Mouse (Mus musculus): ENCODE results near the gene Olfr1426. TPM values are rescaled to one million over a fixed set of nuclear protein-coding genes. Genes with fewer than 3 reads are reported as not detected.

Olfr1426 gene
- total and polyA plus RNA-seq, 3 experiments = not detected

Other genes starting within 250 kb of the Olfr1426 start
- not detected in 2 replicates for gene Olfr1418, start 230.9 kb downstream of the Olfr1426 start, total RNA-seq (2012; rRNA removed)
- not detected in 2 replicates for gene Olfr1418, start 230.9 kb downstream of the Olfr1426 start, total RNA-seq (2014; rRNA removed)
- not detected in 2 replicates for gene Olfr1418, start 230.9 kb downstream of the Olfr1426 start, polyA plus RNA-seq (2012; ENCODE audit: insufficient read length, low read depth)
- gene Olfr1419, start 216.9 kb downstream of the Olfr1426 start, total RNA-seq (2012; rRNA removed) = not detected in 2 replicates
- not detected in 2 replicates for gene Olfr1419, start 216.9 kb downstream of the Olfr1426 start, total RNA-seq (2014; rRNA removed)
- not detected in 2 replicates for gene Olfr1419, start 216.9 kb downstream of the Olfr1426 start, polyA plus RNA-seq (2012; ENCODE audit: insufficient read length, low read depth)
- gene Olfr1420, start 205.4 kb downstream of the Olfr1426 start, total RNA-seq (2012; rRNA removed) = not detected in 2 replicates
- not detected in 2 replicates for gene Olfr1420, start 205.4 kb downstream of the Olfr1426 start, total RNA-seq (2014; rRNA removed)
- gene Olfr1420, start 205.4 kb downstream of the Olfr1426 start, polyA plus RNA-seq (2012; ENCODE audit: insufficient read length, low read depth) = not detected in 2 replicates
- gene Patl1, start 179.6 kb downstream of the Olfr1426 start, total RNA-seq (2012; rRNA removed) = 8.2 and 8.5 TPM in 2 replicates
- gene Patl1, start 179.6 kb downstream of the Olfr1426 start, total RNA-seq (2014; rRNA removed) = 10.0 and 12.0 TPM in 2 replicates
- gene Patl1, start 179.6 kb downstream of the Olfr1426 start, polyA plus RNA-seq (2012; ENCODE audit: insufficient read length, low read depth) = 35.9 and 40.8 TPM in 2 replicates
- 17.7 and 20.6 TPM in 2 replicates for gene Osbp, start 126.1 kb downstream of the Olfr1426 start, total RNA-seq (2012; rRNA removed)
- 21.1 and 21.4 TPM in 2 replicates for gene Osbp, start 126.1 kb downstream of the Olfr1426 start, total RNA-seq (2014; rRNA removed)
- 24.7 and 25.0 TPM in 2 replicates for gene Osbp, start 126.1 kb downstream of the Olfr1426 start, polyA plus RNA-seq (2012; ENCODE audit: insufficient read length, low read depth)
- gene Olfr1423, start 50.7 kb downstream of the Olfr1426 start, total RNA-seq (2012; rRNA removed) = under 0.01 TPM in 1 of 2 replicates, not detected in the other
- gene Olfr1423, start 50.7 kb downstream of the Olfr1426 start, total RNA-seq (2014; rRNA removed) = not detected in 2 replicates
- 0.04 and 0.07 TPM in 2 replicates for gene Olfr1423, start 50.7 kb downstream of the Olfr1426 start, polyA plus RNA-seq (2012; ENCODE audit: insufficient read length, low read depth)
- not detected in 2 replicates for gene Olfr1424, start 29.3 kb downstream of the Olfr1426 start, total RNA-seq (2012; rRNA removed)
- gene Olfr1424, start 29.3 kb downstream of the Olfr1426 start, total RNA-seq (2014; rRNA removed) = not detected in 2 replicates
- gene Olfr1424, start 29.3 kb downstream of the Olfr1426 start, polyA plus RNA-seq (2012; ENCODE audit: insufficient read length, low read depth) = not detected in 2 replicates
- not detected in 2 replicates for gene Olfr1425, start 14.3 kb downstream of the Olfr1426 start, total RNA-seq (2012; rRNA removed)
- gene Olfr1425, start 14.3 kb downstream of the Olfr1426 start, total RNA-seq (2014; rRNA removed) = not detected in 2 replicates
- not detected in 2 replicates for gene Olfr1425, start 14.3 kb downstream of the Olfr1426 start, polyA plus RNA-seq (2012; ENCODE audit: insufficient read length, low read depth)
- not detected in 2 replicates for gene Olfr1427, start 11.3 kb upstream of the Olfr1426 start, total RNA-seq (2012; rRNA removed)
- not detected in 2 replicates for gene Olfr1427, start 11.3 kb upstream of the Olfr1426 start, total RNA-seq (2014; rRNA removed)
- not detected in 2 replicates for gene Olfr1427, start 11.3 kb upstream of the Olfr1426 start, polyA plus RNA-seq (2012; ENCODE audit: insufficient read length, low read depth)
- not detected in 2 replicates for gene Olfr1428, start 23.9 kb upstream of the Olfr1426 start, total RNA-seq (2012; rRNA removed)
- gene Olfr1428, start 23.9 kb upstream of the Olfr1426 start, total RNA-seq (2014; rRNA removed) = not detected in 2 replicates
- not detected in 2 replicates for gene Olfr1428, start 23.9 kb upstream of the Olfr1426 start, polyA plus RNA-seq (2012; ENCODE audit: insufficient read length, low read depth)
- not detected in 2 replicates for gene Olfr76, start 31.2 kb upstream of the Olfr1426 start, total RNA-seq (2012; rRNA removed)
- gene Olfr76, start 31.2 kb upstream of the Olfr1426 start, total RNA-seq (2014; rRNA removed) = not detected in 2 replicates
- gene Olfr76, start 31.2 kb upstream of the Olfr1426 start, polyA plus RNA-seq (2012; ENCODE audit: insufficient read length, low read depth) = not detected in 2 replicates
- gene Olfr1555-ps1, start 78.1 kb upstream of the Olfr1426 start, total RNA-seq (2012; rRNA removed) = not detected in 2 replicates
- not detected in 2 replicates for gene Olfr1555-ps1, start 78.1 kb upstream of the Olfr1426 start, total RNA-seq (2014; rRNA removed)
- gene Olfr1555-ps1, start 78.1 kb upstream of the Olfr1426 start, polyA plus RNA-seq (2012; ENCODE audit: insufficient read length, low read depth) = not detected in 2 replicates
- gene Olfr1431, start 108.6 kb upstream of the Olfr1426 start, total RNA-seq (2012; rRNA removed) = not detected in 2 replicates
- gene Olfr1431, start 108.6 kb upstream of the Olfr1426 start, total RNA-seq (2014; rRNA removed) = not detected in 2 replicates
- not detected in 2 replicates for gene Olfr1431, start 108.6 kb upstream of the Olfr1426 start, polyA plus RNA-seq (2012; ENCODE audit: insufficient read length, low read depth)
- not detected in 2 replicates for gene Olfr1432, start 140.6 kb upstream of the Olfr1426 start, total RNA-seq (2012; rRNA removed)
- not detected in 2 replicates for gene Olfr1432, start 140.6 kb upstream of the Olfr1426 start, total RNA-seq (2014; rRNA removed)
- gene Olfr1432, start 140.6 kb upstream of the Olfr1426 start, polyA plus RNA-seq (2012; ENCODE audit: insufficient read length, low read depth) = not detected in 2 replicates
- not detected in 2 replicates for gene Olfr262, start 149.6 kb upstream of the Olfr1426 start, total RNA-seq (2012; rRNA removed)
- gene Olfr262, start 149.6 kb upstream of the Olfr1426 start, total RNA-seq (2014; rRNA removed) = not detected in 2 replicates
- not detected in 2 replicates for gene Olfr262, start 149.6 kb upstream of the Olfr1426 start, polyA plus RNA-seq (2012; ENCODE audit: insufficient read length, low read depth)
- not detected in 2 replicates for gene Olfr235, start 169.0 kb upstream of the Olfr1426 start, total RNA-seq (2012; rRNA removed)
- not detected in 2 replicates for gene Olfr235, start 169.0 kb upstream of the Olfr1426 start, total RNA-seq (2014; rRNA removed)
- not detected in 2 replicates for gene Olfr235, start 169.0 kb upstream of the Olfr1426 start, polyA plus RNA-seq (2012; ENCODE audit: insufficient read length, low read depth)
- not detected in 2 replicates for gene Olfr1434, start 187.8 kb upstream of the Olfr1426 start, total RNA-seq (2012; rRNA removed)
- not detected in 2 replicates for gene Olfr1434, start 187.8 kb upstream of the Olfr1426 start, total RNA-seq (2014; rRNA removed)
- gene Olfr1434, start 187.8 kb upstream of the Olfr1426 start, polyA plus RNA-seq (2012; ENCODE audit: insufficient read length, low read depth) = not detected in 2 replicates
- gene Olfr1436, start 207.1 kb upstream of the Olfr1426 start, total RNA-seq (2012; rRNA removed) = not detected in 2 replicates
- not detected in 2 replicates for gene Olfr1436, start 207.1 kb upstream of the Olfr1426 start, total RNA-seq (2014; rRNA removed)
- not detected in 2 replicates for gene Olfr1436, start 207.1 kb upstream of the Olfr1426 start, polyA plus RNA-seq (2012; ENCODE audit: insufficient read length, low read depth)
- gene Olfr1437, start 233.1 kb upstream of the Olfr1426 start, total RNA-seq (2012; rRNA removed) = not detected in 2 replicates
- not detected in 2 replicates for gene Olfr1437, start 233.1 kb upstream of the Olfr1426 start, total RNA-seq (2014; rRNA removed)
- gene Olfr1437, start 233.1 kb upstream of the Olfr1426 start, polyA plus RNA-seq (2012; ENCODE audit: insufficient read length, low read depth) = not detected in 2 replicates
- gene Olfr1438-ps1, start 243.9 kb upstream of the Olfr1426 start, total RNA-seq (2012; rRNA removed) = not detected in 2 replicates
- gene Olfr1438-ps1, start 243.9 kb upstream of the Olfr1426 start, total RNA-seq (2014; rRNA removed) = not detected in 2 replicates
- gene Olfr1438-ps1, start 243.9 kb upstream of the Olfr1426 start, polyA plus RNA-seq (2012; ENCODE audit: insufficient read length, low read depth) = not detected in 2 replicates

Data from CH12.LX (cell line).